Mouse (Mus musculus): ENCODE measurements around the gene Srrm2. TPM values are rescaled to one million over a fixed set of nuclear protein-coding genes. Genes with fewer than 3 reads are reported as not detected.
"Not testable (repeated sequence)": the region's sequence is repeated elsewhere in the genome, so short reads cannot be mapped to it uniquely, and the experiment has no call there.

Srrm2 gene
- polyA plus RNA-seq, 1 experiment from 2014 or later = 744 TPM

DNA sequence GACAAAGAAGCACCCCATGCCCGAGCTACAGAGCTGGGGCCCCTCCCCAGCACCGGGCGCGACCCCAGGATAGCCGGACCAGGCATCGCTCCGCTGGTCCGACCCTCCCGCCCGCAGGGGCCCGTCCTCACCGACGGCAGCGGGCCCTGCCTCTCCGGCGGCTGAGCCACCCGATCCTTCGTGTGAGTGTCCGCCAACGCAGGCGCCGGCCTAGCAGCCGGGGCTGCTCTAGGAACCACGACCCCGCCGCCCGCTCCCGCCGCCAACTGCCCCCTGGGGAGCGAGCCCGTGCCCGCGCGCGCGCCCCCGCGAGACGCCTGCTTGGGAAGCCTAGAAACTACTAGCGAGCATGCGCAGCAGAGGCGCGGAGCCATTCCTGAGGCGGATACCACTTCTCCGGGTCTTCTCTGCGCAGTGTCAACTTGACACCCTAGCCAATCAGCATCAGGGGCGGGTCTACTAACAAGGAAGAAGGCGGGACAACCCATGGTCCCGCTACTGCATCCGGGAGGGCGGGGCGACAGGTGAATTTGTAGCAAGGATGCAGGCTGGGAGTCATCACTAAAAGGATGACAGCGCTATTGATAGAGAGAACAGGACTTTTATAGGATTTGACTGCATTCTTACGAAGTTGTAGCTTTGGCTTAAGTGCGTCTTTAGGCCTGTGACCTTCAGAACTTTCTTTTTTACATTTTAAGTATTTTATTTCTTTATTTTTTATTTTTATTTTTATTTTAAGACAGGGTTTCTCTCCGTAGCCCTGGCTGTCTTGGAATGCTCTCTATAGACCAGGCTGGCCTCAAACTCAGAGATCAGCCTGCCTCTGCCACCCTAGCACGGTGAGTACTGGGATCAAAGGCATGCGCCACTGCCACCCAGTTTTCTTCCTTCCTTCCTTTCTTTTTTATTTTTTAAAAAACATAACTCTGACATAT lies 18.8 kb upstream of the Srrm2 start, which contains the start of gene Flywch1:
Flywch1 (minus strand) TSS at position 319 of the 935 bp plus-strand sequence.
- Histone ChIP-seq H3K9me3 (no peaks in the 10 kb centered on the region), H3K4me3 (peak within 1 kb of the TSS; percentile 81), H3K36me3 (0 out of 2 replicates have a peak, but pooled peaks cover 16% of the 10 kb centered on the region), H3K4me1 (peaks cover 13% of the 10 kb centered on the region), H3K9ac (replicated peaks) (peak within 1 kb of the TSS; percentile 90), H3K27me3 (no peaks in the 10 kb centered on the region), H3K4me2 (replicated peaks) (peak within 1 kb of the TSS; percentile 59), H3K27ac (replicated peaks) (peak within 1 kb of the TSS; percentile 88)
- 4% methylated on average over 56 of the region's 58 CpGs for WGBS
- peak; percentile 98 for ATAC-seq (ENCODE audit: low FRiP score, low read depth)

DNA sequence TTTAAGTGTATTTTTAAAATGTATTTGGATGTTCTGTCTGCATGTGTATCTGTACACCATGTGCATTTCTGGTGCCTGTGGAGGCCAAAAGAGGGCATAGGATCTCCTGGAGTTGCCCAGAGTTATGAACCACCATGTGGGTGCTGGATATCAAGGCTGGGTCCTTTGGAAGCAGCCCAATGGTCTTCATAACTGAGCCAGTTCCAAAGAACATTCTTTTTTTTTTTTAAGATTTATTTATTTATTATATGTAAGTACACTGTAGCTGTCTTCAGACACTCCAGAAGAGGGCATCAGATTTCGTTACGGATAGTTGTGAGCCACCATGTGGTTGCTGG lies 18.1 kb upstream of the Srrm2 start:
- not testable (repeated sequence) for H3K9me3 ChIP-seq; H3K27me3 ChIP-seq; H3K27ac ChIP-seq (replicated peaks); H3K9ac ChIP-seq (replicated peaks); ATAC-seq (ENCODE audit: low FRiP score, low read depth)
- Histone ChIP-seq H3K4me2 (replicated peaks) (peak overlapping the region; percentile 59), H3K4me3 (peak overlapping the region; percentile 81; the same call in 1 of the 2 replicates), H3K4me1 (peaks cover 13% of the 10 kb centered on the region), H3K36me3 (0 out of 2 replicates have a peak, but pooled peaks cover 12% of the 10 kb centered on the region)
- WGBS = 77% methylated on average over 2 of the region's 2 CpGs

DNA sequence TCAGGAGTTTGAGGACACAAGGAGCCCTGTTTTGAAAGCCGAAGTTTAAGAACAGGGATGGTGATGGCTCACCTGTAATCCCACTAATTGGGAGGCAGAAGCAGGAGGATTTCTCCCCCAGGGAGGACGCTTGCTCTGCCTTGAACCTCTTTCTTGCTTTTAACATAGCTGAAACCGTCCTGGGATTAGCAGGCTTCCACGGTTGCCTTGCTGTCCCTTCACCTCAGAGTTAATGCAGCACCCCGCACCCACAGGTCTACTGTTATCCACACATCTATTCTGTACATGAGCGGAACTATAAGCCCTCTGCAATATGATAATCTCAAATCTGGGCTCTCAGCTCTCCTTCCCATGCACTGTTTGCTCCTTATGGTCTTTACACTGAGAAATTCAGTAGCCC lies 16.7 kb upstream of the Srrm2 start:
- WGBS = 71% methylated on average over 6 of the region's 6 CpGs
- Histone ChIP-seq H3K4me2 (replicated peaks) (no peak overlapping the region), H3K4me3 (no peak overlapping the region), H3K9me3 (no peaks in the 10 kb centered on the region), H3K27ac (replicated peaks) (no peak overlapping the region), H3K9ac (replicated peaks) (no peak overlapping the region), H3K27me3 (no peaks in the 10 kb centered on the region), H3K36me3 (0 out of 2 replicates have a peak, but pooled peaks cover 5% of the 10 kb centered on the region), H3K4me1 (peaks cover 13% of the 10 kb centered on the region)
- ATAC-seq (ENCODE audit: low FRiP score, low read depth) = no peak

DNA sequence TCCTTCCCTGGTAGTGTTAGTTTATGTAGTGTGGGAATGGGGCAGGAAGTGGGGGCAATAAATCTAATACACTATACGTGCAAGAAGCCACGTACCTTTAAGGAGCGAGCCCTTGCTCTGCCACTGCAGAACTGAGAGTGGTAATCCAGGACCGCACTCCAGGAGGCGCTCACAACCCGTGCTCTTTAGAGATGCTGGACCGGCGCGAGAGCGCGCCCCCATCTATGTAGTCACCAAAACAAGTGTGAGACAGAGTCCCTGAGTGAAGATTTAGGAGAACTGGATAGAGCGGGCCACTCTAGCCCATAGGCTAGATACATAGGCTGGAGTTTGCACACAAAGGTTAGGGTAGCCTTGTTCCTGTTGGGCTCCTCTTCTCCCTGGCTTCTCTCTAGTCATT lies 16.2 kb upstream of the Srrm2 start:
- H3K9me3 ChIP-seq = no peaks in the 10 kb centered on the region
- H3K27me3 ChIP-seq = no peaks in the 10 kb centered on the region
- ATAC-seq (ENCODE audit: low FRiP score, low read depth) = 0 out of 2 replicates have a peak, but pooled peaks have one; percentile 27
- WGBS = 6% methylated on average over 12 of the region's 12 CpGs
- peaks cover 13% of the 10 kb centered on the region for H3K4me1 ChIP-seq
- H3K27ac ChIP-seq (replicated peaks) = no peak overlapping the region
- H3K4me2 ChIP-seq (replicated peaks) = no peak overlapping the region
- no peak overlapping the region for H3K9ac ChIP-seq (replicated peaks)
- H3K4me3 ChIP-seq = no peak overlapping the region
- H3K36me3 ChIP-seq = 0 out of 2 replicates have a peak, but pooled peaks cover under 1% of the 10 kb centered on the region

DNA sequence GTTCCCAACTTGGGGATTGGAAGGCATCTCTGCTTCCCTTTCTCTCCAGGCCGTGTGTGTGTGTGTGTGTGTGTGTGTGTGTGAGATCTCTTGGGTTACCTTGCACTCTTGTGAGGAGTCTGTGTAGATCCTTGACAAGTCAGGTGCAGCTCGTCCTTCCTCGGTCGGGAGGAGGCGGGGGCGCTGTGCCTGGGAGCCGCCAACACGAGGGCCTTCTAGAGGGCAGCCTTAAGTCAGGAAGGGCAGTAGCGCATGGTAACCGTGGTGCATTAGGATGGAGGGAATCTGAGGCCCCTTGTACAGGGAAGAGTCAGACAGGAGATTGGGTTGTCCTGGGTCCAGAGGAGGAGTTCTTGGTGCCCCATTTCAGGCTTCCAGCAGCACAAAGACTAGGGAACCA lies 14.1 kb upstream of the Srrm2 start:
- Histone ChIP-seq H3K9ac (replicated peaks) (no peak overlapping the region), H3K4me2 (replicated peaks) (no peak overlapping the region), H3K9me3 (no peaks in the 10 kb centered on the region), H3K27ac (replicated peaks) (no peak overlapping the region), H3K4me3 (no peak overlapping the region), H3K27me3 (no peaks in the 10 kb centered on the region), H3K4me1 (no peaks in the 10 kb centered on the region), H3K36me3 (no peaks in the 10 kb centered on the region)
- no peak for ATAC-seq (ENCODE audit: low FRiP score, low read depth)
- WGBS = 77% methylated on average over 10 of the region's 10 CpGs

DNA sequence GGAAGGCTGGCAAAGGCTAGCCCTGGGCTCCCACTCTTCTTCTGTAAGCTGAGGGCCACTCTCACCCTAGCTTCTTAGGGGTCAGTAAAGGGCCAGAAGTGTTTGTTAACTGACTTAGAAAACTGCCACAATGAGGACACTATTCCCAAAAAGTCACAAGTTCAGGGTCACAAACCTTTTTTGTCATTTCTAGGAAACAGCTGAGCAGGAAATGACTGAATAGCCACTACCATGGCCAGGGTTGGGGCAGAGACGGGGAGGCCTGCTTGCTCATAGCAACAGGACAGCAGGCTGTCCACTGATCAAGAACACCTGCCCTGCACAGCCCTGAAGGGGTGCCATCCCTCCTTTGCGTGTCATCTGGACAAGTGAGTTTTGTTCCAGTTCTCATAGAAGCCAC lies 13.2 kb upstream of the Srrm2 start:
- no peak for ATAC-seq (ENCODE audit: low FRiP score, low read depth)
- Histone ChIP-seq H3K4me3 (no peak overlapping the region), H3K36me3 (no peaks in the 10 kb centered on the region), H3K9me3 (no peaks in the 10 kb centered on the region), H3K4me1 (no peaks in the 10 kb centered on the region), H3K4me2 (replicated peaks) (no peak overlapping the region), H3K27ac (replicated peaks) (no peak overlapping the region), H3K27me3 (no peaks in the 10 kb centered on the region), H3K9ac (replicated peaks) (no peak overlapping the region)
- WGBS = 95% methylated on average over 2 of the region's 2 CpGs

DNA sequence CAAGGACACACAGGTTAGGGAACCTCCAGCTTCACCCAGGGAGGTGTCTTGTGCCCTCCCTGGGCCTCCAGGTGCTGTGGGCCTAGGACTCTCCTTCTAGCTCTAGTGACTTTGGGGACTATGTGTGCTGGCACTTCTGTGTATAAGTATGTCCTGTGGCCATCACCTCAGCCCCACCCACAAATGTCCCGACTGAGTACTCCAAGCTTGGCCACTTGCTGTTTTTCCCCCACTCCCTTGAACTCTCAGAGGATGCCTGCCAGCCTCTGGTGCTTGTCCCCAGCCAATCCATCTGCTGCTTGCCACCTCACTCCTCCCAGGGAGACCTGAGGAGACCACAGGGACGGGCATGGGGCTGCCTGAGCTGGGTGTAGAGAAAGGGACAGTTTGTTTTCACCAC lies 11.9 kb upstream of the Srrm2 start:
- no peak for ATAC-seq (ENCODE audit: low FRiP score, low read depth)
- H3K4me2 ChIP-seq (replicated peaks) = no peak overlapping the region
- H3K27me3 ChIP-seq = no peaks in the 10 kb centered on the region
- WGBS = 72% methylated on average over 2 of the region's 2 CpGs
- H3K9ac ChIP-seq (replicated peaks) = no peak overlapping the region
- H3K4me1 ChIP-seq = no peaks in the 10 kb centered on the region
- H3K4me3 ChIP-seq = no peak overlapping the region
- H3K27ac ChIP-seq (replicated peaks) = no peak overlapping the region
- H3K36me3 ChIP-seq = no peaks in the 10 kb centered on the region
- H3K9me3 ChIP-seq = no peaks in the 10 kb centered on the region

DNA sequence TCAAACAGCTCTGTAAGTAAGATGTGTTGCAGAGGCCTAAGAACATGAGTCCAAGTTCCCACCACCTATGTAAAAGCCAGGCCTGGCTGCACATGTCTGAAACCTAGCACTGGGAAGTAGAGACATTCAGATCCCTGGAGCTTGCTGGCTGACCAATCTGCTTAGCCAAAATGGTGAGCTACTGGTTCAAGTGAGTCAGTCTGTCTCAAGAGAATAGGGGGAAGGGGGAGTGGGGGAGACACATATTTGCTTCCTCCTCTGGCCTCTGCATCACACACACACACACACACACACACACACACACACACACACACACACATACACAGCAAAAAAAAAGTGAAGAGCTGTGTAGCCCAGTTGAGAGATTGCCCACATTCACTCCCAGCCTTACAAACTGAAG lies 7.0 kb upstream of the Srrm2 start:
- Histone ChIP-seq H3K4me2 (replicated peaks) (no peak overlapping the region), H3K36me3 (no peaks in the 10 kb centered on the region), H3K9me3 (no peaks in the 10 kb centered on the region), H3K27ac (replicated peaks) (no peak overlapping the region), H3K4me1 (peaks cover 8% of the 10 kb centered on the region; the same call in 1 of the 2 replicates), H3K4me3 (no peak overlapping the region), H3K9ac (replicated peaks) (no peak overlapping the region), H3K27me3 (no peaks in the 10 kb centered on the region)
- no peak for ATAC-seq (ENCODE audit: low FRiP score, low read depth)

DNA sequence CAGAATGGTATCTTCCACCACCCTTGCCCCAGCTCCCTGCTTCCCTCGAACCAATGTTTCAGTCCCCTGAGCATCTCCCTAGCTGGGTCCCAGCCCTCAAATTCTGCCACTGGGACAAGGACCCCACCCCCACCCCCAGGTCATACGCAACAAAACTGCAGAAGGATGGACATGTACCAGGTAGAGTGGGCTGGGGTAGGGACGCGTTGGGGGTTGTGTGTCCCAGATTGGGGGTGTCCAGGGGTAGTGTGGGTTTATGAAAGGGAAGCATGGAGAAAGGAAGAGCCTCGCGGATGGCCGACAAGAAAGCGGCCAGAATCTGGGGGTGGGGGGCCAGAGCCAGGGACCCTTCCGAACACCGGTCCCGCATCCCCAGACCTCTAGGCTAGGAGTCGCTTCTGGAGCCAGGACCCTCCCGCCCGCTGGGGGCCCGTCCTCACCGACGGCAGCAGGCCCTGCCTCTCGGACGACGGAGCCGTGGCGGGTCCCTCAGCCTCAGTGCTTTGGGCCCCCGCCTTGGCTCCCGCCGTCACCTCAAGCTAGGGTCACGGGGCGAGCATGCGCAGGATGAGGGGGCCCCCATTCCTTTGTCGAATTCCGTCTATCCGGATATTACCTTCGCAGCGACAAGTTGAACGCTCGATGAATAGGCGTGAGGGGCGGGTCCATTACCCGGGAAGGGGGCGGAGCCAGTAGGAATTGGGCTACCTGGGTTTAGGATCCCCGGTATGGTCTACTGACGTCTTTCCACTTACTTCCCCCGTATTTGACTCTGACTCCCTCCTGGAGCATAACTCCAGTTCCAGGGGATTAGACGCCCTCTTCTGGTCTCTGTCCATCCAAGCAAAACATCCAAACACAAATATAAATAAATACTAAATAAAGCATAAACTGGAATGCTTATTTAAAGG lies 4.5 kb upstream of the Srrm2 start, which contains the start of gene Flywch2:
Flywch2 (minus strand) TSS at position 521 of the 911 bp plus-strand sequence.
- H3K27me3 ChIP-seq = no peaks in the 10 kb centered on the region
- H3K4me3 ChIP-seq = peak within 1 kb of the TSS; percentile 59
- H3K9me3 ChIP-seq = no peaks in the 10 kb centered on the region
- WGBS = 4% methylated on average over 43 of the region's 43 CpGs
- peaks cover 22% of the 10 kb centered on the region for H3K4me1 ChIP-seq
- H3K4me2 ChIP-seq (replicated peaks) = peak within 1 kb of the TSS; percentile 68
- no peaks in the 10 kb centered on the region for H3K36me3 ChIP-seq
- H3K27ac ChIP-seq (replicated peaks) = peak within 1 kb of the TSS; percentile 71
- peak within 1 kb of the TSS; percentile 69 for H3K9ac ChIP-seq (replicated peaks)
- ATAC-seq (ENCODE audit: low FRiP score, low read depth) = peak; percentile 73

DNA sequence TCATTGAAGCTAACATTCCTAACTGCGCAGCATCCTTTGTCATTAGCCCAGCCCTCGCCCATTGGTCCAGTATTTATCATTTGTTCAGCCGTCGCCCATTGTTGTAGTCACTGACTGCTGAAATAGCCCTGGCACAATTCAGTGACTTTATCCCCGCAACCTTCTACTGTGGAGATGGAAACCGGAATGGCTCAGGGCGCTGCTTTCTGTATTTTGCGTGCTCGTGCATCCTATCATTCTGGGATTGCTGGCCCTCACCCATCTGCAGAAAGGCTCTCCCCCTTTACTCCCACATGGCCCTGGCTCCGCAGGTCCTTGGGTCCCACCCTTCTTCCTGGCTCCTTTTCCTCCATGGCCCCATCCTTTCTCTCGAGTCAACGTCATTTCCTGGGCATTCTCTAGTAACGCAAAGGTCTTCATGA lies 3.8 kb upstream of the Srrm2 start:
- Histone ChIP-seq H3K27ac (replicated peaks) (peak overlapping the region; percentile 71), H3K4me3 (peak overlapping the region; percentile 59), H3K4me2 (replicated peaks) (peak overlapping the region; percentile 68), H3K4me1 (peaks cover 25% of the 10 kb centered on the region), H3K9me3 (no peaks in the 10 kb centered on the region), H3K27me3 (no peaks in the 10 kb centered on the region), H3K9ac (replicated peaks) (peak overlapping the region; percentile 69; the same call in 1 of the 2 replicates), H3K36me3 (no peaks in the 10 kb centered on the region)
- 11% methylated on average over 13 of the region's 13 CpGs for WGBS
- ATAC-seq (ENCODE audit: low FRiP score, low read depth) = peak; percentile 55

DNA sequence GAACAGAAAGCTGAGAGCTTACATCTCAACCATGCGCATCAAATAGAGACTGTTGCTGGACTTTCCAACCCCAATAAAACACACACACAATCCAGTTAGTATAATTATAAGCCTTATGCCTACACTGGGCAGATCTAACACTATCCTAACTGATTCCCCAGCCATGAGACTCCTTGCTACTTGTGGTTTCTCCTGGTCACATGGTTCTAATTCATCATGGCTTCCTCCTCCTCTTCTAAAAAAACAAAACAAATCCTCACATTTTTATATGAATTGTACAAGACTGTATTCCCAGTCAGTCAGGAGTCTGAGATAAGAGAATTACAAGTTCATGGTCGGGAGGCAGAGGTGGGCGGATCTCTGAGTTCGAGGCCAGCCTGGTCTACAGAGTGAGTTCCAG lies 1.4 kb upstream of the Srrm2 start:
- peaks cover 25% of the 10 kb centered on the region for H3K4me1 ChIP-seq
- no peak overlapping the region for H3K27ac ChIP-seq (replicated peaks)
- no peak overlapping the region for H3K9ac ChIP-seq (replicated peaks)
- no peak overlapping the region for H3K4me3 ChIP-seq
- WGBS = 93% methylated on average over 4 of the region's 4 CpGs
- H3K36me3 ChIP-seq = no peaks in the 10 kb centered on the region
- H3K4me2 ChIP-seq (replicated peaks) = no peak overlapping the region
- ATAC-seq (ENCODE audit: low FRiP score, low read depth) = no peak
- no peaks in the 10 kb centered on the region for H3K9me3 ChIP-seq
- H3K27me3 ChIP-seq = no peaks in the 10 kb centered on the region
